Mouse (Mus musculus): ENCODE results near the gene Fbxl13. TPM values are rescaled to one million over a fixed set of nuclear protein-coding genes. Genes with fewer than 3 reads are reported as not detected.

The Fbxl13 gene
- not detected for total RNA-seq (2022)

GRCm38 (mm10) chr5:21645439-21646132, at the start of gene Fbxl13, which contains the start of gene Armc10:
Gene Fbxl13, minus strand, starts transcription at chr5:21645634.
Gene Armc10, plus strand, starts transcription at chr5:21645813.
- DNase-seq (ENCODE audit: low spot score in 2 of 2): peak; percentile 67 to 76

GRCm38 (mm10) chr5:21694854-21695490, 49.5 kb upstream of the Fbxl13 start:
- DNase-seq (ENCODE audit: low spot score in 2 of 2): no peak

GRCm38 (mm10) chr5:21693372-21693870, 48.0 kb upstream of the Fbxl13 start:
- DNase-seq (ENCODE audit: low spot score in 2 of 2): no peak

- DNase-seq (ENCODE audit: low spot score in 2 of 2): no peak
These were observed 46.8 kb upstream of the Fbxl13 start for GRCm38 (mm10) chr5:21692230-21692629.

GRCm38 (mm10) chr5:21687042-21687441, 41.6 kb upstream of the Fbxl13 start:
- no peak for DNase-seq (ENCODE audit: low spot score in 2 of 2)

- DNase-seq (ENCODE audit: low spot score in 2 of 2): no peak
These were observed 39.6 kb upstream of the Fbxl13 start for GRCm38 (mm10) chr5:21685001-21685400.

- no peak for DNase-seq (ENCODE audit: low spot score in 2 of 2)
These were observed 38.4 kb upstream of the Fbxl13 start for GRCm38 (mm10) chr5:21683811-21684210.

- no peak for DNase-seq (ENCODE audit: low spot score in 2 of 2)
These were observed 35.5 kb upstream of the Fbxl13 start for GRCm38 (mm10) chr5:21680940-21681339.

- DNase-seq (ENCODE audit: low spot score in 2 of 2): no peak
These were observed 34.6 kb upstream of the Fbxl13 start for GRCm38 (mm10) chr5:21680029-21680428.

GRCm38 (mm10) chr5:21678363-21678762, 32.9 kb upstream of the Fbxl13 start:
- no peak for DNase-seq (ENCODE audit: low spot score in 2 of 2)

GRCm38 (mm10) chr5:21677939-21678338, 32.5 kb upstream of the Fbxl13 start:
- DNase-seq (ENCODE audit: low spot score in 2 of 2): no peak

- no peak for DNase-seq (ENCODE audit: low spot score in 2 of 2)
These were observed 30.1 kb upstream of the Fbxl13 start for GRCm38 (mm10) chr5:21675494-21675893.

GRCm38 (mm10) chr5:21675019-21675418, 29.6 kb upstream of the Fbxl13 start:
- DNase-seq (ENCODE audit: low spot score in 2 of 2): no peak

GRCm38 (mm10) chr5:21673742-21674141, 28.3 kb upstream of the Fbxl13 start:
- no peak for DNase-seq (ENCODE audit: low spot score in 2 of 2)

- DNase-seq (ENCODE audit: low spot score in 2 of 2): no peak
These were observed 27.6 kb upstream of the Fbxl13 start for GRCm38 (mm10) chr5:21672812-21673635.

- no peak for DNase-seq (ENCODE audit: low spot score in 2 of 2)
These were observed 23.9 kb upstream of the Fbxl13 start for GRCm38 (mm10) chr5:21669307-21669706.

- DNase-seq (ENCODE audit: low spot score in 2 of 2): no peak
These were observed 22.0 kb upstream of the Fbxl13 start for GRCm38 (mm10) chr5:21667191-21668137.

GRCm38 (mm10) chr5:21663081-21663480, 17.6 kb upstream of the Fbxl13 start:
- DNase-seq (ENCODE audit: low spot score in 2 of 2): no peak

- no peak for DNase-seq (ENCODE audit: low spot score in 2 of 2)
These were observed 15.4 kb upstream of the Fbxl13 start for GRCm38 (mm10) chr5:21660850-21661249.

- DNase-seq (ENCODE audit: low spot score in 2 of 2): peak; percentile 39 to 59
These were observed 13.4 kb upstream of the Fbxl13 start for GRCm38 (mm10) chr5:21658623-21659395.

All from gastrocnemius, adult 8-10 months (tissue).